Mouse (Mus musculus): ENCODE measurements at regions not wholly inside any gene's neighbourhood (a gene's known extent, or its start where the extent isn't known, plus 50 kb on each side); places are given as distances from the start of the nearest gene placed in this dataset.

DNA sequence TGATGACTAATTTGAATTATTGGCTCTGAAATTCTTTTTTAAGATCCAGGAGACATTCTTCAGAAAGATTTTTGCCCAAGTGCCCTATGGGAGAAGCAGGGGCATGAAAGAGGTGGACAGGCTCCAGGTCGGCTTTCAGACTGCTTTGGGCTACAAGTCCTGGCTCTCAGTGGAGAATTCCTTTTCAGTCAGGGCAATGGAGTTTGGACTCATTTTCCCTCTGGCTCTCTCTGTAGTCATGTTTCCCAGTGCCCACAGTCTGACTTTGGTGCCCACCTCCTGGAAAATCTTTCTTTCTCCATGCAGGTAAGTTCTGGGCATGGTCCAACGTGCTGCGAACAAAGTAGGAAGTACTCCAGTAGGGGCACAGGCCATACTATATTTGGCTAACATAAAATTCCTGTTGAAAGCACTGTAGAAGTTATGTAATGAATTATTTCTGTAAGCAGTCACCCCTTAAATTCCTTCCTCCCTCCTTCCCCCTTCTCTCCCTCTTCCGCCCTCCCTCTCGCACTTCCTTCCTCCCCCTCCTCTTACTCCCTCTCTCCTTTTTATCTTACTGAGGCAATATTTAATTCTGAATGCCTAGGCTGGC lies 57.7 kb upstream of the Tcf21 start:
- TF ChIP-seq HCFC1 (IDR thresholded peaks at IDR 0.05; ENCODE audit: low read depth, low read length) (no peak), CTCF (conservative IDR thresholded peaks at IDR 0.05 in 1 of 2, IDR thresholded peaks at IDR 0.05 in 1 of 2; ENCODE audit: low read depth in 2 of 2, low read length in 2 of 2) (no peak), BHLHE40 (IDR thresholded peaks at IDR 0.05; ENCODE audit: low read depth, low read length) (no peak), E2F4 (IDR thresholded peaks at IDR 0.05; ENCODE audit: insufficient replicate concordance, low read depth, low read length) (no peak), POLR2A (IDR thresholded peaks at IDR 0.05; ENCODE audit: low read depth, low read length) (no peak), USF1 (IDR thresholded peaks at IDR 0.05; ENCODE audit: low read depth, low read length) (no peak), EP300 (IDR thresholded peaks at IDR 0.05; ENCODE audit: low read length) (no peak), ELF1 (IDR thresholded peaks at IDR 0.05; ENCODE audit: low read depth, low read length) (no peak)
